Mouse (Mus musculus) monocyte, adult 2 months (primary cell): Measurements from ENCODE around the gene Adamts17.
A peak's percentile ranks its signal among the peaks of the same experiment; 100 is the strongest.

Experiments used
- DNase-seq, 2 experiments: peaks; one replicate each; pipeline ENCODE4 v3.0.0; 2022; ENCODE audit warnings: low spot score in 2 of 2, low read depth in 1 of 2

Gene Adamts17

GRCm38 (mm10) chr7:66843846-66844245 is 4.3 kb downstream of the Adamts17 start:
- DNase-seq, result no peak

GRCm38 (mm10) chr7:66846582-66846981 is 7.0 kb downstream of the Adamts17 start:
- no peak for DNase-seq

DNA sequence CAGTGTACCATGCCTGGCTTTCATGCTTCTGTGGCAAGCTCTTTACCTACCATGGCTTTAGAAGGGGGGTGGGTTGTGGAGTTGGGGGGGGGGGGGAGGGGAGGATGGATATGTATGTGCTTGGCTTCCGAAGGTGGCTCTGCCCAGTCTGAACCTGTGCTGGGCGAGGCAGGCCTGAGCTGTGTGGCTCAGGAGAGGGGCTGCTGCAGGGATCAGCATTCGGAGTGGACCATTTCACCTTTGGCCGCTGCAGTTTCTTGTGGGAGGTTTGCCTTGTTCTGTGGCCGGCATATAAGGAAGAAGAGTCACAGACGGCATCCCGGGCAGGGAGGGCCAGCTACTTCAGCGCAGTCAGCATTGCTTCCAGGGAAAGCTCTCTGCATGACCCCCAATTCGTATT is 7.8 kb downstream of the Adamts17 start:
- DNase-seq, result no peak

- DNase-seq, result no peak
Observed at GRCm38 (mm10) chr7:66849316-66849715, 9.8 kb downstream of the Adamts17 start.

DNA sequence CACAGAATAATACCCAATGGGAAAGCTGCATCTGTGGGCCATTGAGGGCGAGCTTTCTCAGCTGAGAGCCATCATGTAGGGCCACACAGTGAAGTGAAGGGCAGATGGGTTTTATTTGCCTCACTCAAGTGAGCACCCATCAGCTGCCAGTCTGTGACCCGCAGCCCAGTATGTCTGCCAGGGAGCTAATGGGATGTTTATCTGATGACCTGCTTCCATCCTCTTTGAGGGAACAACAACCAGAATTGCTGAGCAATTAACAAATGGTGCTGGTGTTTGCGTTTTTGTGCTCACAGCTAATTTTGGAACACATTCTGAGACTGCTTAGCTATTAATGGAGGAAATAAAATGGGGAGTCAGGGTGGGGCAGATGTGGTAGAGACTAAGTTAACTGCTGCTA is 12.6 kb downstream of the Adamts17 start:
- no peak for DNase-seq

DNA sequence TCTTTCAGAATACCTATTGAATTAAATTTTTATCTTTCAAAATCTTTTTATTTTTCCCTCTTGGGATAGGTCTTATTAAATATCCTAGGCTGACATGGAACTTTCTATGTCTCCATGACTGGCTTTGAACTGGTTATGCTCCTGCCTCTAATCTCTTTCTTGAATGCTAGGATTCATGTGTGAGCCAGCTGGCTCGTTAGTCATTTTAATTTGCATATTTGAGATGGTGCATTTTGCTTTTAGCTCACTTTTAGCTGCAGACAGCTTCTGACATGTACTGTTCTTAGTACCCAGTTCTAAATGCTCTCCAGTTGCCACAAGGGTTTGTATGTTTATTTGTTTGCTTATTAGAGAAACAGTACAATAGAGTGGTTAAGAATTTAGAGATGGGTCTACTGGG is 18.1 kb downstream of the Adamts17 start:
- DNase-seq, result no peak

- no peak for DNase-seq
Observed at GRCm38 (mm10) chr7:66858247-66859075, 18.9 kb downstream of the Adamts17 start.

DNA sequence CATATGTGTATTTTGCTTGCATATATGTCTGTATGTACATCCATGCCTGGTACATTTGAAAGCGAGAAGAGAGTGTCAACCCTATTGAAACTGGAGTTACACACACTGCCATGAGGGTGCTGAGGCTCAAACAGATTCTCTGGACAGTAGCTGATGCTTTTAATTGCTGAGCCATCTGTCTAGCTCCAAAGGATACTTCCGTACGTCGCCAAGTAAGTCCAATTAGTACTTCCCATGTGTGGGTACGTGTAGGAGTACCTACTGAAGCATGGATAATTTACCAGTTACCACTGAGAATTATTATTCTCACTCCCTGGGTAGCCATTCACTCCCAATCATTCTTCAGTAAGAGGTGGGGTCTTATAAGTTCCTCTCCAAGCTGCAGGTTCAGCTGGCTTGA is 19.7 kb downstream of the Adamts17 start:
- no peak for DNase-seq

DNA sequence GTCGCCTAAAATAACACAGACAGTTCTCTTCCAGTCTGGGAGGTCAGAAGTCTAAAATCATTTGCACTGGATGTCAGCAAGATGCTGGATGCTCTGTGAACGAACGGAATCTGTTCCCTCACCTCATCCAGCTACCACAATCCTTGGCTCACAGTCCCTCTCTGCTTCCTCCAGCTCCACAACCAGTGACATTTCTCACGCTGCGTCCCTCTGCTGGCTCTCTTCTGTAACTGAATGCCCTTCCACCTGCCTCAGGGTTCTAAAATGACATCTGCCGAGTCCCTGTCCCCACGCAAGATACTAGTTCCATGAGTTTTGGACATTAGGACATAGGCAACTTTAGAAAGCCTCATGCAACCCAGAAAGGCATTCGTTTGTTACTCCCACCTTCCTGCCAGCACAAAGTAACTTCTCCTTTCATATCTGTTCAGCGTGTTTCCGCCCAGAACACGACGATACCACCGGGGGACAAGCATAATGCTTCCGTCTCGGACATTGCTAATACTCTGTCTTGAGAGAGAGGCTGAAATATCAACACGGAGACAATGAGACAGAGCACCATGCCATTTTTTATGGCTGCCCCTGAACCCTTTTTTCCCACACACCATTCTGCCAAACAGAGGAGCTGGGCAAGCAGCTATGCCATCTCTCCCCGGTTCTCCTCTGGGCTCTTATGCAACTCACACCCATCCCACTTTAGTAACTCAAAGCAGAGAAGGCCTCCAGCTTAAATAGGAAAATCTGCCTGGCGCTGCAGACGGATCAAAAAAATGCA is 27.6 kb downstream of the Adamts17 start:
- DNase-seq, result peak; percentile 5 to 7

- DNase-seq, result no peak
Observed at GRCm38 (mm10) chr7:66867719-66868501, 28.4 kb downstream of the Adamts17 start.

- no peak for DNase-seq
Observed at GRCm38 (mm10) chr7:66871520-66871919, 32.0 kb downstream of the Adamts17 start.

- no peak for DNase-seq
Observed at GRCm38 (mm10) chr7:66871940-66872511, 32.5 kb downstream of the Adamts17 start.

DNA sequence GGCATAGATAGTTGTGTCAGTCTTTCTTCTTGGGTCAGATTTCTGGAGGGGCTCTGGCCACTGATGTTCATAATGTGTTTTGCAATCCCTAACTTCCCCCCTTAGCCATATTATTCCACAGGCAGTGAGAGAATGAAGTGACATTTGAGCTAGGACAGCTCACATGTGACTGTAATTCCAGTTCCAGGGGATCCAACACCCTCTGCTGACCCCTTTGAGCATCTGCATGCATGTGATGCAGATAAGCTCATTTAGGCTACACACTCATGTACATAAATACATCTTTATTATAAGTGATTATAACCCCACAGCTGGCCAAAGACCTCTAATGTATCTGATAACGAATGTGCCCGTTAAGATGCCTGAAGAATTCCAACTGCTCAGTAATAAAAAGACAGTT is 33.7 kb downstream of the Adamts17 start:
- no peak for DNase-seq

GRCm38 (mm10) chr7:66891431-66891830 is 51.9 kb downstream of the Adamts17 start:
- no peak for DNase-seq

GRCm38 (mm10) chr7:66892096-66892495 is 52.6 kb downstream of the Adamts17 start:
- no peak for DNase-seq

DNA sequence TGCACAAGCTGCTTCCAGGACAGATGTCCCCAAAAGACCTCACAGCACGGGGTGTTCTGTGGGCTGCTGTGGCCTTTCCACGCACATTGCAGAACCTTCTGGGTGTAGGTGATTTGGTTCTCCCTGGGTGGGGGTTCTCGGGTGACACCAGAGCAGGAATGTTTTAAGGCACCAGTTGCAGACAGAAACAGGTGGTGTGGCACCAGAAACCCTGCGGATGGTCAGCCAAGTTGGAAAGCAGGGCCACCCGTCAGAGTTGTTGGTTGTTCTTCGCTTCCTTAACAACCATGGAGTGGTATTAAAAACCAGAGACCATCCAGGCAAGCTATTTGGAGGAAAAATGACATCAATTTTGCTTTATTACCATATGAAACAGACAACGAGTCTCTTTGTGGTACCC is 62.8 kb downstream of the Adamts17 start:
- no peak for DNase-seq

DNA sequence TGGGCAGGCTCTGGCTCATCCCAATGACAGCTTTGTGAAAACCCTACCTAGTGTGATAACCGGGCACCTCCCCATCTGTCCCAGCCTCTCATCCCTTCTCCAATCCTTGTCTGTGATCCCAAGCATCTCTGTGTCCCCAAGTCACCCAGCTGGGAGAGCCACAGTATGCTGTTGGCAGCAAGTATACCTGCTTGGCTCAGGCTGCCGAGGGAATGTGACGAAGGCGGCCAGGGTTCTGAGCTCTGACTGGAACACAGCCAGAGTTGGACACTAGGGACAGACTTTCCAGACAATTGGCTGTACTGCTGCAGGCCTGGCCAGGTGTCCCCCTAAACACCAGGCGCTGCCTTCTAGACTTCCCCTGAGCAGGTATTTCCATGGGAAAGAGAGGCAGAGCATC is 63.5 kb downstream of the Adamts17 start:
- no peak for DNase-seq

DNA sequence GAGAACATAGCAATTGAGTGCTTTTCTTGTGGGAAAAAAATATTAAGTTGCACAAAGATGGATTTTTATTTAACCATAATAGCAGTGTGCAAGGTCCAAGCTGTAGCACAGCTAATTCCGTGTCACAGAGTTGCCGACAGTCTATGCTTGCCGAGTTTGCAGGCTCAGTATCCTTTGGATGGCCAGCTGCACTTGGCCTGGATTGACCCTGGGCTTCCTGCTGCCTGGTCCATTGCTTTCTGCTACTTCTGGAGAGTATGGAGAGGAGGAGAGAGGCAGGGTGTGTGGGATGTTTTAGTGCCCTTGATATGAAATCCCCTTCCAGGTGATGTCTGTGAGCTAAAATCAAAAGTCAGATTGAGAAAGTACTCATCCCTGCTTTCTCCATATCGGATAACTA is 66.4 kb downstream of the Adamts17 start:
- no peak for DNase-seq

DNA sequence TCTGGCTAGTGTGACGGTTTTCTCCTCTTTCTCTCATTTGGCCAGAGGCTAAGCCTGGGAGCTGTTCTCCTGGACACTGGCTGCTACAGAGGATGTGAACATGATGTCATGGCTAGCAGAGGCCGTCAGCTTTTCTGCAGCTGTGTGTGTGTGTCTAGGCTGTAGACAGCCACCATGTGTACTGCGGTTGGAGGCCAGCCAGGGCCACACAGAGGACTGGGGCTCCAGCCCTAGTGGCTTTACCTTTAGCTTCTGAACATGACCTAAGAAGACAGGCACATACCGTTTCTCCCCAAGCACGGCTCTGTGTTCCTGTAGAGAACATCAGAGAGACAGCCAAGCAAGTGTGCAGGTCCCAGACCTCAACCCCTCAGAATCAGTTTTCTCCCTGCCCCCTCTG is 73.3 kb downstream of the Adamts17 start:
- DNase-seq, result no peak

DNA sequence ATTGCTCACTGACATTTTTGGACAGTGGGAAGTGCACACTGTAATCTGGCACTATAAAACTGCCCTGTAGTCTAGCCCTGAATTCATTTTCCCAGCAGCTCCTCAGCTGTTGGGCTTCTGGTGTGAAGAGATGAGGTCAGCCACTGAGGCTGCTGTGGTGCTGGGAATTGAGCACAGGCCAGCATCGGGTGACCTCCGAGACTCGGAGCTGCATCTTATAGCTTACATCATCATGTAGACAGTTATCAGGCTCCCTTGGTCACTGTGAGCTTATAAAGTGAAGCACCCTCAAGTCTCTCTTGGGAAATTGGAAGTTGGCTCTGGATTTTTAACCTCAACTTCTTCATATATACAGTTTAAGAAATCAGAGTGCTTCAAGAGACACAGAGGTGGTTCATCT is 84.1 kb downstream of the Adamts17 start:
- DNase-seq, result no peak

GRCm38 (mm10) chr7:66924104-66924503 is 84.6 kb downstream of the Adamts17 start:
- no peak for DNase-seq
